Mouse (Mus musculus): ENCODE measurements around the gene Smim12. TPM values are rescaled to one million over a fixed set of nuclear protein-coding genes. Genes with fewer than 3 reads are reported as not detected.

Smim12 gene
- total and polyA plus RNA-seq, 2 experiments from 2014 or later = 58.6 to 69.0 TPM

DNA sequence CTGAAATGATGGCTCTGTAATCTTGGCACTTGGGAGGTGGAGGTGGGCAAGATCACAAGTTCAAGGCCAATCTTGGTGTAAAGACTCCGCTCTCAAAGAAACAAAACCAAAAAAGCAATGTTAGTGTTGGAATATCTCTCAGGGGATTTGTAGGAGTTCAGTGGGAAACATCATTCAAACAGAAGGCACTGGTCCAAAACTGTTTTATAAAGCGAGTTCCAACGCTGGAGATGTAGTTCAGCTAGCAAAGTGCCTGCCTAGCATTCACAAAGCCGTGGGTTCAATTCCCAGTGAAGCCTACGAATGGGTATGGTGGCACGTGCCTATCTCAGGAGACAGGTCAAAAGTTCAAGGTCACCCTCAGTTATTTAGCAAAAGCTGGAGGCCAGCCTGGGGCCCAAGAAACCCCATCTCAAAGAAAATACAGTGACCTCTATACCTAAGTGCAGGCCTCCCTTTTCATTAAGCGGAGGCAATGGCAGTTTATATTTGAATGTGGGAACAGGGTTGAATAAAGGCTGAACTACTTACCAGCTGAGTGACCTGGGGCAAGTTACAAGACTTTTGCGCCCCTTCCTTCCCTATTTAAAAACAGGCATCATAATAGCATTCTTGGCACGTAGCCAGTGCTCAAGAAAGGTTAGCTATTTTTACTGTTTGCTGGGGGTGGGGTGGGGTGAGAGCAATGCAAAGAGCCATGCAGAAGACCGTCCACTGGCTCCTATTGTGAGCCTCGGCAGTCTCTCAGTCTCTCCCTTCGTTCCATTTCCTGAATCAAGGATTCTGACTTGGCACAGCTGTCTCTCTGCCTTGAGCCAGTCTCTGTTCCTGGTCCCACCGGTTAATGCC lies 42.6 kb upstream of the Smim12 start:
- 38% methylated on average over 13 of the region's 13 CpGs for WGBS
- H3K4me2 ChIP-seq (ENCODE audit: low read depth, low read length) = peak overlapping the region; percentile 19; the same call in 1 of the 2 replicates

DNA sequence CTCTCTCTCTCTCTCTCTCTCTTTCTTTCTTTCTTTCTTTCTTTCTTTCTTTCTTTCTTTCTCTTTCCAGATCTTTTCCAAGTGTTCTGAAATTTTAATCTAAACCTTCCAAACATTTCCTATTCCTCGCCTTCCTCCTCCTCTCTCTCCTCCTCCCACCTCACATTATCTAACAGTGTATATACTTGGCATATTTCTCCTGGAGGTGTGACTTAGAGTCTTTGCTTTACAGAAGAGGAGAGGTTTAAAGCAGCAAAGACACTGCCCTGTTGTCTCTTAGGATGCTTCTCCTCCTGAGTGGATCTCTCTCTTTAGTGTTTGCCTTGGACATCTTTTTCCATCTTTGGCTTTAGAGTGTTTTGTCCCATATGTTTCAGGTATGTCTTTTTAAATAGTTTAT lies 40.5 kb upstream of the Smim12 start:
- Histone ChIP-seq H3K4me1 (ENCODE audit: control insufficient read depth, insufficient read depth) (peaks cover 12% of the 10 kb centered on the region), H3K9me3 (replicated peaks; ENCODE audit: control insufficient read depth, low read length) (no peaks in the 10 kb centered on the region), H3K27me3 (ENCODE audit: control insufficient read depth, insufficient read depth, low read length) (no peaks in the 10 kb centered on the region), H3K4me3 (ENCODE audit: low read depth, low read length) (no peak overlapping the region), H3K9ac (replicated peaks; ENCODE audit: low read depth, low read length) (no peak overlapping the region), H3K4me2 (ENCODE audit: low read depth, low read length) (no peak overlapping the region), H3K27ac (ENCODE audit: low read depth) (no peak overlapping the region), H3K36me3 (replicated peaks; ENCODE audit: control insufficient read depth, insufficient read depth, low read length) (no peaks in the 10 kb centered on the region)
- DNase-seq (ENCODE audit: low spot score) (no peak), ATAC-seq (ENCODE audit: insufficient read depth, low read depth) (no peak)
- TF ChIP-seq CTCF (IDR thresholded peaks at IDR 0.05; ENCODE audit: low read depth) (no peak), EP300 (IDR thresholded peaks at IDR 0.05; ENCODE audit: low read depth) (no peak)
- 50% methylated on average over 1 of the region's 1 CpGs for whole genome bisulfite sequencing

More for the DNA sequence above, 42.6 kb upstream of the Smim12 start:
- peak; percentile 31; the same call in 1 of the 2 replicates for ATAC-seq (ENCODE audit: insufficient read depth, low read depth)
- Histone ChIP-seq H3K4me1 (ENCODE audit: control insufficient read depth, insufficient read depth) (peaks cover 12% of the 10 kb centered on the region), H3K9me3 (replicated peaks; ENCODE audit: control insufficient read depth, low read length) (no peaks in the 10 kb centered on the region), H3K27me3 (ENCODE audit: control insufficient read depth, insufficient read depth, low read length) (no peaks in the 10 kb centered on the region; the same call in 1 of the 2 replicates), H3K9ac (replicated peaks; ENCODE audit: low read depth, low read length) (no peak overlapping the region), H3K36me3 (replicated peaks; ENCODE audit: control insufficient read depth, insufficient read depth, low read length) (no peaks in the 10 kb centered on the region), H3K27ac (ENCODE audit: low read depth) (no peak overlapping the region), H3K4me3 (ENCODE audit: low read depth, low read length) (no peak overlapping the region)
- TF ChIP-seq CTCF (IDR thresholded peaks at IDR 0.05; ENCODE audit: low read depth) = no peak
- TF ChIP-seq EP300 (IDR thresholded peaks at IDR 0.05; ENCODE audit: low read depth) = no peak
- DNase-seq (ENCODE audit: low spot score) = peak; percentile 61

DNA sequence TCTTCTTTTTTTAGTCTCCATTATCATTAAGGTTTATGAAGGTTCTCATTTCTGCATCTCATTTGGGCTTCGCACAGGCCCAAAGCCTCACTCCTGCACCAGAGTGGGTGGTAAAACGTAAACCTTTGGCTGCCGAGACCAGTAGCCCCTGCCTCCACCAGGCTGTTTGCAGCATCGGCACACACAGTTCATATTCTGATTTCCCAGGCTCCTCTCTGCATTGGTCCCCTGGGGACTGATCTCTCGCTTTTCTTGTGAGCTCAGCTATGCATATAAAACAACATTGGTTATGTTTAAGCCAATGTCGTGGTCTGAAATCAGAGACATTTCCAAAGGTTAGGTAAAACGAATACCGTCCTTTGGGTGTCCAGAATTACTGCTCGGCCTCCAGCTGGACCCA lies 32.3 kb upstream of the Smim12 start:
- TF ChIP-seq CTCF (IDR thresholded peaks at IDR 0.05; ENCODE audit: low read depth) = no peak
- no peak for TF ChIP-seq EP300 (IDR thresholded peaks at IDR 0.05; ENCODE audit: low read depth)
- DNase-seq (ENCODE audit: low spot score) (no peak), ATAC-seq (ENCODE audit: insufficient read depth, low read depth) (no peak)
- no peaks in the 10 kb centered on the region for H3K9me3 ChIP-seq (replicated peaks; ENCODE audit: control insufficient read depth, low read length)
- H3K4me3 ChIP-seq (ENCODE audit: low read depth, low read length) = no peak overlapping the region
- H3K27me3 ChIP-seq (ENCODE audit: control insufficient read depth, insufficient read depth, low read length) = peaks cover 19% of the 10 kb centered on the region
- no peak overlapping the region for H3K4me2 ChIP-seq (ENCODE audit: low read depth, low read length)
- no peak overlapping the region for H3K27ac ChIP-seq (ENCODE audit: low read depth)
- 71% methylated on average over 9 of the region's 9 CpGs for WGBS
- H3K9ac ChIP-seq (replicated peaks; ENCODE audit: low read depth, low read length) = no peak overlapping the region
- no peaks in the 10 kb centered on the region for H3K36me3 ChIP-seq (replicated peaks; ENCODE audit: control insufficient read depth, insufficient read depth, low read length)
- H3K4me1 ChIP-seq (ENCODE audit: control insufficient read depth, insufficient read depth) = no peaks in the 10 kb centered on the region

DNA sequence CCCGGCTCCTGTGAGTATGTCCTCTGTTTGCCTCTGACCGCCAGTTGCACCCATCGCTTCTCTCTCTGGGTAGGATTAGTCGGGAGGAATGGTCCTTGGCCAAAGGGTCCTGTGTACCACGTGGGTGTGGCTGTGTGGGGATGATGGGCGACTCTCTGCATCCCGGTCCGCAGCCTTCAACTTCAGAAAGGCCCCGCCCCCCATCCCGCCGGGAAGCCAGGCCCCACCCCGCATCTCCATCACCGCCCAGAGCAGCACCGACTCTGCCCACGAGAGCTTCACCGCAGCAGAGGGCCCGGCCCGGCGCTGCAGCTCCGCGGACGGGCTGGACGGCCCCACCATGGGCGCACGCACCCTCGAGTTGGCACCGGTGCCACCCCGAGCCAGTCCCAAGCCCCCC lies 29.1 kb upstream of the Smim12 start:
- peaks cover 19% of the 10 kb centered on the region for H3K27me3 ChIP-seq (ENCODE audit: control insufficient read depth, insufficient read depth, low read length)
- H3K27ac ChIP-seq (ENCODE audit: low read depth) = no peak overlapping the region
- TF ChIP-seq CTCF (IDR thresholded peaks at IDR 0.05; ENCODE audit: low read depth) (no peak), EP300 (IDR thresholded peaks at IDR 0.05; ENCODE audit: low read depth) (no peak)
- no peaks in the 10 kb centered on the region for H3K36me3 ChIP-seq (replicated peaks; ENCODE audit: control insufficient read depth, insufficient read depth, low read length)
- no peaks in the 10 kb centered on the region for H3K4me1 ChIP-seq (ENCODE audit: control insufficient read depth, insufficient read depth)
- DNase-seq (ENCODE audit: low spot score) = no peak
- WGBS = 16% methylated on average over 28 of the region's 28 CpGs
- no peak overlapping the region for H3K4me3 ChIP-seq (ENCODE audit: low read depth, low read length)
- no peak overlapping the region for H3K4me2 ChIP-seq (ENCODE audit: low read depth, low read length)
- H3K9me3 ChIP-seq (replicated peaks; ENCODE audit: control insufficient read depth, low read length) = no peaks in the 10 kb centered on the region
- H3K9ac ChIP-seq (replicated peaks; ENCODE audit: low read depth, low read length) = no peak overlapping the region
- ATAC-seq (ENCODE audit: insufficient read depth, low read depth) = no peak

DNA sequence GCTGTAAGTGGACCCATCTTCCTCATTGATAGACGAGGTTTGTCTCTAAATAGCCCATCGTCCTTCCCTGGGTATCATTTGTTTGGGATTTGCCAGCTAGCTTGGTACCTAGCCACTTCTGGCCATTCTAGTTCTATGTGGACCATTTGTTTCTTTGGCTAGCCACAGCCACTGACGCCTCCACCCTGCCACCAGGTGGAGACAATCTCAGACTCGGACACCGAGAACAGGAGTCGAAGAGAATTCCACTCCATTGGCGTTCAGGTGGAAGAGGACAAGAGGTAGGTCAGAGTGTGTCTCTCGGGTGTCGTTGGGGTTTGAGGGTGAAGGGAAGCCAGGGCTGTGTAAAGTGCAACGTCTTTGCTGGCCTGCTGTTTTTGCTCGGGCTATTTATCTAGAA lies 28.5 kb upstream of the Smim12 start:
- Histone ChIP-seq H3K4me1 (ENCODE audit: control insufficient read depth, insufficient read depth) (no peaks in the 10 kb centered on the region), H3K9ac (replicated peaks; ENCODE audit: low read depth, low read length) (no peak overlapping the region), H3K4me2 (ENCODE audit: low read depth, low read length) (no peak overlapping the region), H3K9me3 (replicated peaks; ENCODE audit: control insufficient read depth, low read length) (no peaks in the 10 kb centered on the region), H3K4me3 (ENCODE audit: low read depth, low read length) (no peak overlapping the region), H3K36me3 (replicated peaks; ENCODE audit: control insufficient read depth, insufficient read depth, low read length) (no peaks in the 10 kb centered on the region), H3K27me3 (ENCODE audit: control insufficient read depth, insufficient read depth, low read length) (peaks cover 19% of the 10 kb centered on the region), H3K27ac (ENCODE audit: low read depth) (no peak overlapping the region)
- DNase-seq (ENCODE audit: low spot score) = no peak
- ATAC-seq (ENCODE audit: insufficient read depth, low read depth) = no peak
- WGBS = 43% methylated on average over 11 of the region's 11 CpGs
- no peak for TF ChIP-seq EP300 (IDR thresholded peaks at IDR 0.05; ENCODE audit: low read depth)
- peak; percentile 46 for TF ChIP-seq CTCF (IDR thresholded peaks at IDR 0.05; ENCODE audit: low read depth)

Data from heart, postnatal 0 days (tissue).